Mouse (Mus musculus) heart, adult 2 months (tissue): ENCODE results near the gene Cmtr1. TPM values are rescaled to one million over a fixed set of nuclear protein-coding genes. Genes with fewer than 3 reads are reported as not detected.

Source experiments
- DNase-seq, 2 experiments: peaks; one replicate each; pipeline ENCODE4 v3.0.0; 2021
- H3K27ac ChIP-seq: fragments of 200-600 bp; 2 replicates; pipeline ENCODE4 v1.8.1; 2022
- H3K27me3 ChIP-seq: fragments of 200-500 bp; 2 replicates; pipeline ENCODE4 v1.6.1; 2012; ENCODE audit warnings: mild to moderate bottlenecking, low read length, inconsistent platforms, mixed read lengths; ENCODE audit not compliant: control insufficient read depth, insufficient read depth
- H3K36me3 ChIP-seq: fragments of 200-500 bp; 2 replicates; pipeline ENCODE4 v1.6.1; 2012; ENCODE audit warnings: low read length, inconsistent platforms; ENCODE audit not compliant: control insufficient read depth, insufficient read depth
- H3K4me1 ChIP-seq: fragments of 200-500 bp; 2 replicates; pipeline ENCODE4 v1.6.1; 2011; ENCODE audit warnings: low read length; ENCODE audit not compliant: control insufficient read depth, insufficient read depth
- H3K4me3 ChIP-seq: fragments of 200-600 bp; 2 replicates; pipeline ENCODE4 v1.8.1; 2022
- H3K79me2 ChIP-seq: fragments of 200-500 bp; replicated peaks from 2 replicates; pipeline ENCODE4 v1.6.1; 2012; ENCODE audit warnings: mild to moderate bottlenecking, inconsistent platforms, low read length, moderate library complexity, mixed read lengths; ENCODE audit not compliant: control insufficient read depth, insufficient read depth
- H3K9ac ChIP-seq: fragments of 200-500 bp; 2 replicates; pipeline ENCODE4 v1.6.1; 2012; ENCODE audit warnings: low read depth, mild to moderate bottlenecking, control low read depth, inconsistent platforms, low read length, mixed read lengths
- CTCF ChIP-seq: fragments of 200-600 bp; IDR thresholded peaks from 2 replicates; pipeline ENCODE4 v1.8.1; 2022; ENCODE audit warnings: antibody characterized with exemption, mild to moderate bottlenecking, moderate library complexity
- EP300 ChIP-seq: fragments of 200-500 bp; IDR thresholded peaks from 2 replicates; pipeline ENCODE4 v1.6.1; 2011; ENCODE audit warnings: low read depth, low read length, control low read depth; ENCODE audit not compliant: insufficient read depth
- POLR2A ChIP-seq: fragments of 200-500 bp; IDR thresholded peaks from 2 replicates; pipeline ENCODE4 v1.6.1; 2011; ENCODE audit warnings: mild to moderate bottlenecking, low read depth, low read length, control low read depth; ENCODE audit not compliant: insufficient read depth
- WGBS: fragments of 180-500 bp; shearing (Covaris S2); methylation state at CpG from one replicate; pipeline ENCODE4 v1.1.7; 2018; 5-methylcytosine and 5-hydroxymethylcytosine counted together
- intact Hi-C: fragments of 180-260 bp; cut with DNase I; formaldehyde crosslinking; loops from one replicate; pipeline ENCODE4 v1.15.1; 2025
- polyA plus RNA-seq: library from polyadenylated mRNA; depleted of rRNA; stranded (reverse); fragments of >200 nt; gene quantifications from 2 replicates; pipeline ENCODE4 v1.2.3, GENCODE M21; 2012
- total RNA-seq, 2 experiments: library from RNA; stranded (reverse); gene quantifications; 2 replicates each; pipeline ENCODE4 v1.2.3; 2021

Gene Cmtr1
- total and polyA plus RNA-seq, 3 experiments, result 24.0 to 65.4 (median 51.6) TPM

DNA sequence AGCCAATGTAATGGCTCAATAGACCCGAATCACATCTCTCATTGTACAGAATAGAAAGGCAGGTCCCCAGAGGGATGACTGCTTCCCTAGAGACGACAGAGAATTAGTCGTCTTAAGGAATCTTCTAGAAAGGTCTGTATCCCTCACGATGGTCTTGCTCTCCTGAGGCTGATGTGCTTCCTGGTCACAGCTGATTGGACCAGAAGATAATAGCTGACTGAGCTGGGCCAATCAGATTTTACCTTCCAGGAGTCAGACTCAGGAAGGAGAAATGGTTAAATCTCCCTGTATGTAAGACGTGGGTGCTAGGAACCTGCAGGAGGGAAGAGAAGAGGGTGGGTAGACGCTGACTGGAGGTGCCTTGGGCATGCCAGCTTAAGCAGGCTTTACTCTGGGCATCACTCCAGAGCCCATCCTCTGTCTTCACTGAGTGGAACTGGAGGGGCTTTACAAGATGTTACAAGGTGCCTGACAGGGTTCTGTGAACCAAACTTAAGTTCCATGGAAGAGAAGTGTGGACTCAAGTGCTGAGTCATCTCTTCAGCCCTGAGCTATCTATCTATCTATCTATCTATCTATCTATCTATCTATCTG lies 64.7 kb downstream of the Cmtr1 start:
- WGBS, result 58% methylated on average over 6 of the region's 6 CpGs
- intact Hi-C loops, result no loop called here
- Histone ChIP-seq H3K27me3 (no peaks in the 10 kb centered on the region), H3K79me2 (no peaks in the 10 kb centered on the region), H3K4me1 (no peaks in the 10 kb centered on the region), H3K36me3 (no peaks in the 10 kb centered on the region), H3K4me3 (no peak overlapping the region), H3K9ac (no peak overlapping the region), H3K27ac (no peak overlapping the region)
- TF ChIP-seq CTCF (no peak), EP300 (no peak), POLR2A (no peak)
- no peak for DNase-seq

DNA sequence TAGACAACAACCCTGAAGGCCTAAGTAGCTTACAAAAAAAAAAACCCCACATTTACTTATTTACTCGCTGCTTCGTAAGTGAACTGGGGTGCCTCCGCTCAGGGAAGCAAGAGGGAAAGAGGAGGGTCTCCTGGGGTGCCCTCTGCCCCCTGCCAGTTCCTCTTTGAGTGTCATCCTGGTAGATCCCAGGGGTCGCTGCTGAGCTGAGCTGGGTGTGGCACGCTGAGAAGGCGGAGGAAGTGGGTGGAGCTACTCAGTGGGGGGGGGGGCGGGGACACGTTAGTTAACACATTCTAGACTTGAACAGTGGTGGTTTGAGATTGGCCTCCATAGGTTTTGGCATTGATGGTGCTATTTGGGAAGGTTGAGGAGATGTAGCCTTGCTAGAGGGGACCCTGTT lies 67.7 kb downstream of the Cmtr1 start:
- Histone ChIP-seq H3K27me3 (no peaks in the 10 kb centered on the region), H3K27ac (no peak overlapping the region), H3K79me2 (no peaks in the 10 kb centered on the region), H3K4me1 (no peaks in the 10 kb centered on the region), H3K4me3 (no peak overlapping the region), H3K36me3 (no peaks in the 10 kb centered on the region), H3K9ac (no peak overlapping the region)
- intact Hi-C loops, result no loop called here
- no peak for DNase-seq
- WGBS, result 49% methylated on average over 8 of the region's 8 CpGs
- no peak for TF ChIP-seq CTCF
- TF ChIP-seq POLR2A, result no peak
- TF ChIP-seq EP300, result no peak

DNA sequence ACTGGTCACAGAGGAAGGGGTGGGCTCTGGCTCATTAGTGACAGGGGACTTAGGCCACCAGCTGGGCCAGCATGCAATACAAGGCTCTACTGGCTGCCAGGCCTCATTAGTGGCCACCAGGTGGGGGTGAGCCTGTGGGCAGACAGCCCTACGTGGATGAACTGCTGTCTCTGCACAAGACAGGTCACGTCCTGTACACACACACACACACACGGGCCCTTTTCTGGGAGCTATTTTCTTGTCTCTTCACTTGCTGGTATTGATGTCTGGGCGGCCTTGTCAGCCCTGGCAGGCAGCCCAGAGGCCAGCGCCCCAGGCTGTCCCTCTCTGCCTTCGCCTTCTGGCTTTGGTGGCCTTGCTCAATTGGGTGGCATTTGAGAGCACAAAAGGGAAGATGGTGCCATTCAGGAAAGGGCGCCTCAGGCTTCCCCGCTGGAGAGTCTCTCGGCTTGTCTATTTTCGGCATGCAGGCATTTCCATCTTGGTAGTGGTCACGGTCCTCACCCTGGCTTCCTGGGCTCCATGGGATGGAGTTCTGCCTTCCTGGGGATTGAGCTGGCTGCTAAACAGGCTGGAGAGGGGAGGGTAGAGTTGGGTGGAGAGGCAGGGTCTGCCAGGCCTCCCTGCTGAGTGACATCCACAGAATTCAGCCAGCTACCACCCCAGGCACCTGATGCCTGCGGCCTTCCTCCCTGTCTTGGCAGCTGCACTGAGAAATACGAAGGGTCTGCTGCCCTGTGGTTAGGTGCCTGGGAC lies 70.3 kb downstream of the Cmtr1 start:
- intact Hi-C loops, result no loop called here
- Histone ChIP-seq H3K36me3 (no peaks in the 10 kb centered on the region), H3K27ac (no peak overlapping the region), H3K79me2 (no peaks in the 10 kb centered on the region), H3K27me3 (no peaks in the 10 kb centered on the region), H3K4me1 (no peaks in the 10 kb centered on the region), H3K4me3 (no peak overlapping the region), H3K9ac (no peak overlapping the region)
- DNase-seq, result no peak
- TF ChIP-seq EP300 (no peak), CTCF (0 out of 2 replicates have a peak, but pooled peaks have one; percentile 15), POLR2A (no peak)
- 44% methylated on average over 13 of the region's 13 CpGs for WGBS

DNA sequence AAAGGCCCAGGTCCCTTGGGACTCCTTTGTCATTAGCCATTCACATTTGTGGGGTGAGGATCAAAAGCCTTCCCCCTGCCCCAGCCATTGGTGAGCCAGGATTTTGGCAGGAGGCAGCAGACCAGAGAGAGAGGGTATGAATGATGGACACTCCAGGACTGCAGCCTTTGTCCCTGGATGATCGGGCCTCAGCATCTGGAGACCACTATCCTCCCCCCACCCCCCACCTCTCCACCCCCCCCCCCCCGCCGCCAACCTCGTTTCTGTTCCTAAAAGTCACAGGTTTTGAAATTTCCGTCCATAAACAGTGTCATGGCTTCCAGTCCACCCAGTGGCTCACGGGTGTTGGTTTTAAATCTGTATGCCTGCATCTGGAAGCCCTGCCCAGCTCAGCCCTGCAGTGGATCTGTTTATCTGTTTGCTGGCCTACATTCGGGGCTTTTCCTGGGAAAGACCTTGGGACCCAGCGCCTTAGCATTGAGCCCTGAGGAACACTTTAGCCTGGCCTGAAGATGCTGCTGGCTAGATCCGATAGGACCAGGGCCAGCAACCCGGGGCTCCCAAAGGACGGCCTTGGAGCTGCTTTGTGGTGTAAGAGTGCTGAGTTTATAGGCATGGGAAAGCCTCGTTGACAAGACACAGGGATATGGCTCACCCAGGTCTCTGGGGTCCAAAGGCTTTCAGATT lies 71.0 kb downstream of the Cmtr1 start:
- intact Hi-C loops, result no loop called here
- no peak for DNase-seq
- Histone ChIP-seq H3K4me1 (no peaks in the 10 kb centered on the region), H3K9ac (no peak overlapping the region), H3K4me3 (no peak overlapping the region), H3K27me3 (no peaks in the 10 kb centered on the region), H3K36me3 (no peaks in the 10 kb centered on the region), H3K27ac (no peak overlapping the region), H3K79me2 (no peaks in the 10 kb centered on the region)
- 63% methylated on average over 12 of the region's 12 CpGs for WGBS
- TF ChIP-seq POLR2A, result no peak

DNA sequence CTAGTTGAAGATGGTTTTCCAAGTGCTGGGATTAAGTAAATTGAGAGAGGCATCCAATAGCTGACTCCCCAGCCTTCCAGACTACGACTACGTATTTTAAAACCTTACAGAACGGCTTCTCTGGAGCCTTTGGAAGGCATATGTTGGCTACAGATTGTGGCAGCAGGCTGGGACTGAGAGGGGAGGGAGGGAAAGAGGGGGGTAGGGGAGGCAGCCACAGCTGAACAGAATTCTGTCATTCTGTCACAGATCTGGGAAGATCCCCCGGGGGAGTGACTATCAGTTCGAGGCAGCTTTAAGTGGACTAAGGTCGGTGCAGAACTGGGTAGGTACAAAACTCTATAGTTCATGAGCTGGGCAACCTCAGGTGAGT lies 71.5 kb downstream of the Cmtr1 start:
- H3K27ac ChIP-seq, result no peak overlapping the region
- no peak for TF ChIP-seq EP300
- no peaks in the 10 kb centered on the region for H3K79me2 ChIP-seq
- DNase-seq, result no peak
- no peaks in the 10 kb centered on the region for H3K4me1 ChIP-seq
- no peaks in the 10 kb centered on the region for H3K27me3 ChIP-seq
- H3K4me3 ChIP-seq, result no peak overlapping the region
- intact Hi-C loops, result no loop called here
- H3K36me3 ChIP-seq, result no peaks in the 10 kb centered on the region
- H3K9ac ChIP-seq, result no peak overlapping the region
- WGBS, result 74% methylated on average over 6 of the region's 6 CpGs

DNA sequence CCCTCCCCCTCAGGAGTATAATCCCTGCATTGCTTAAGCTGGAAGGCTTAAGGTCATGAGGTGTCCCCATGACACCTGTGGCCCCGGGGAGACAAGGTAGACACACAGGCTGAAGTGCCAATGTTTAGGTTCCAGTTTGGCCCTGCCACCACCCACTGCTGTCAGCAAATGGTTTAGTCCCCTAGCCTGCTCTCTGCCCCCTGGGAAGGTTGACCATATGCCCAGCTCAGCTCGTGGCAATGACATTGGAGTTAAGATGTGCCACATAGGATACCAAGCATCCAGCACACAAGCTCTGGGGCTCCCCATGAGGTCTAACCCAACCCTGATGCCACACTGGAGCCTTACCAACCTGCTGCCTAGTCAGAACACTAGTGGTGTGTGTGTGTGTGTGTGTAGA lies 72.1 kb downstream of the Cmtr1 start:
- Histone ChIP-seq H3K79me2 (no peaks in the 10 kb centered on the region), H3K9ac (no peak overlapping the region), H3K36me3 (no peaks in the 10 kb centered on the region), H3K4me3 (no peak overlapping the region), H3K27me3 (no peaks in the 10 kb centered on the region), H3K27ac (no peak overlapping the region), H3K4me1 (no peaks in the 10 kb centered on the region)
- 88% methylated on average over 2 of the region's 2 CpGs for WGBS
- intact Hi-C loops, result no loop called here
- no peak for TF ChIP-seq EP300
- no peak for DNase-seq
